Mouse (Mus musculus) ES-CJ7 (cell line): ENCODE measurements around the gene Lpin2.

Source experiments
- DNase-seq: peaks from one replicate; pipeline ENCODE4 v3.0.0; 2011; ENCODE audit warnings: low read depth, low spot score

Lpin2 gene

GRCm38 (mm10) chr17:71263136-71263535, 80.8 kb downstream of the Lpin2 start:
- DNase-seq, result no peak

GRCm38 (mm10) chr17:71264739-71265138, 82.4 kb downstream of the Lpin2 start:
- DNase-seq, result no peak

GRCm38 (mm10) chr17:71265336-71266051, 83.1 kb downstream of the Lpin2 start:
- no peak for DNase-seq

- no peak for DNase-seq
Measured at GRCm38 (mm10) chr17:71267374-71267773, 85.0 kb downstream of the Lpin2 start.

- no peak for DNase-seq
Measured at GRCm38 (mm10) chr17:71268152-71268551, 85.8 kb downstream of the Lpin2 start.

GRCm38 (mm10) chr17:71268599-71268998, 86.2 kb downstream of the Lpin2 start:
- DNase-seq, result no peak

- no peak for DNase-seq
Measured at GRCm38 (mm10) chr17:71273901-71274300, 91.5 kb downstream of the Lpin2 start.

GRCm38 (mm10) chr17:71276771-71277170, 94.4 kb downstream of the Lpin2 start:
- no peak for DNase-seq

GRCm38 (mm10) chr17:71277701-71278491, 95.5 kb downstream of the Lpin2 start:
- DNase-seq, result no peak

GRCm38 (mm10) chr17:71282716-71283115, 100.4 kb downstream of the Lpin2 start:
- DNase-seq, result no peak

- no peak for DNase-seq
Measured at GRCm38 (mm10) chr17:71283237-71283636, 100.9 kb downstream of the Lpin2 start.

- no peak for DNase-seq
Measured at GRCm38 (mm10) chr17:71284890-71285289, 102.5 kb downstream of the Lpin2 start.

GRCm38 (mm10) chr17:71285929-71286328, 103.6 kb downstream of the Lpin2 start:
- DNase-seq, result no peak

GRCm38 (mm10) chr17:71287586-71287985, 105.2 kb downstream of the Lpin2 start:
- no peak for DNase-seq

GRCm38 (mm10) chr17:71288145-71288758, 105.9 kb downstream of the Lpin2 start:
- no peak for DNase-seq

- no peak for DNase-seq
Measured at GRCm38 (mm10) chr17:71288808-71289548, 106.6 kb downstream of the Lpin2 start.

GRCm38 (mm10) chr17:71289572-71290176, 107.3 kb downstream of the Lpin2 start:
- no peak for DNase-seq

- no peak for DNase-seq
Measured at GRCm38 (mm10) chr17:71290486-71291410, 108.4 kb downstream of the Lpin2 start.

GRCm38 (mm10) chr17:71291897-71292420, 109.6 kb downstream of the Lpin2 start:
- DNase-seq, result no peak

- DNase-seq, result no peak
Measured at GRCm38 (mm10) chr17:71292897-71293296, 110.5 kb downstream of the Lpin2 start.
